Mouse (Mus musculus) limb, embryonic 10.5 days (tissue): Measurements from ENCODE around the gene Gm28053. TPM values are rescaled to one million over a fixed set of nuclear protein-coding genes. Genes with fewer than 3 reads are reported as not detected.

ENCODE experiments used
- DNase-seq: peaks from one replicate; pipeline ENCODE4 v3.0.0-alpha.2; 2017; ENCODE audit warnings: low spot score
- H3K27ac ChIP-seq: fragments of 300-500 bp; sonication (generic); 2 replicates; pipeline ENCODE4 v1.5.1; 2016; ENCODE audit warnings: mild to moderate bottlenecking
- H3K27me3 ChIP-seq: fragments of 300-500 bp; sonication (generic); 2 replicates; pipeline ENCODE4 v1.6.1; 2016; ENCODE audit warnings: low read depth, mild to moderate bottlenecking; ENCODE audit not compliant: poor library complexity, severe bottlenecking
- H3K36me3 ChIP-seq: fragments of 300-500 bp; sonication (generic); 2 replicates; pipeline ENCODE4 v1.6.1; 2016; ENCODE audit warnings: mild to moderate bottlenecking, moderate library complexity
- H3K4me1 ChIP-seq: fragments of 300-500 bp; sonication (generic); 2 replicates; pipeline ENCODE4 v1.6.1; 2016
- H3K4me3 ChIP-seq: fragments of 300-500 bp; sonication (generic); 2 replicates; pipeline ENCODE4 v1.5.1; 2016; ENCODE audit warnings: mild to moderate bottlenecking, moderate library complexity
- H3K9me3 ChIP-seq: fragments of 300-500 bp; sonication (generic); replicated peaks from 2 replicates; pipeline ENCODE4 v1.6.1; 2016; ENCODE audit warnings: mild to moderate bottlenecking
- WGBS: fragments of 180-500 bp; shearing (Covaris S2); methylation state at CpG from one replicate; pipeline ENCODE4 v1.1.7; 2016; 5-methylcytosine and 5-hydroxymethylcytosine counted together
- polyA plus RNA-seq: library from polyadenylated mRNA; unstranded; fragments of >200 nt; fragmentation: Nextera tagmentation; extraction: Ambion mirVana; gene quantifications from 2 replicates; pipeline ENCODE4 v1.2.1, GENCODE M21; 2016

Gm28053 gene
- polyA plus RNA-seq, 1 experiment from 2014 or later, result 0.83 TPM

- Histone ChIP-seq H3K36me3 (no peaks in the 10 kb centered on the region), H3K27ac (no peak overlapping the region), H3K27me3 (no peaks in the 10 kb centered on the region), H3K4me3 (no peak overlapping the region), H3K4me1 (no peaks in the 10 kb centered on the region), H3K9me3 (no peaks in the 10 kb centered on the region)
- 91% methylated on average over 7 of the region's 7 CpGs for WGBS
- no peak for DNase-seq
Measured at GRCm38 (mm10) chr6:48763567-48764270, 45.3 kb downstream of the Gm28053 start.

DNA sequence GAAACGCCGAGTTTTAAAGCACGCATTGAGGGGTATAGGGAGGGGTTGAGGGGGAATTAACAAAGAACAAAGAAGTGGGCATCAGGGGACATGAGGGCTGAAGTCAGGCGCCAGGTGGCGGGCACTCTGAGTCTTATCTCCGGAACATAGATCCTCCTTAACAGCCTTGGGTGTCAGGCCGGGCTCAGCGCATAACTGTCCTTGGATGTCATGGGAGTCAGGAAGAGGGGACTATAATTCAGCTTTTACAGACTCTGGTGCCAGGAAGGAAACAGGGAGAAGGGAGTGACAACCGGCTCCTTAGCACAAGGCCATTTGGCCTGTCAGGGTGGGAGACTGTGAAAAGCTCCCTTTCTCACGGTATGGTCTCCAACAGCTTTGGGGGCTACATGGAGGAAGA is 46.1 kb downstream of the Gm28053 start:
- H3K4me3 ChIP-seq, result no peak overlapping the region
- H3K9me3 ChIP-seq, result no peaks in the 10 kb centered on the region
- no peaks in the 10 kb centered on the region for H3K4me1 ChIP-seq
- no peaks in the 10 kb centered on the region for H3K27me3 ChIP-seq
- no peak overlapping the region for H3K27ac ChIP-seq
- no peak for DNase-seq
- no peaks in the 10 kb centered on the region for H3K36me3 ChIP-seq
- WGBS, result 95% methylated on average over 10 of the region's 10 CpGs

- Histone ChIP-seq H3K9me3 (no peaks in the 10 kb centered on the region), H3K27me3 (no peaks in the 10 kb centered on the region), H3K4me3 (no peak overlapping the region), H3K36me3 (no peaks in the 10 kb centered on the region), H3K4me1 (no peaks in the 10 kb centered on the region), H3K27ac (no peak overlapping the region)
- 81% methylated on average over 9 of the region's 9 CpGs for WGBS
- DNase-seq, result no peak
Measured at GRCm38 (mm10) chr6:48768178-48768869, 49.9 kb downstream of the Gm28053 start.

GRCm38 (mm10) chr6:48768933-48769332 is 50.5 kb downstream of the Gm28053 start:
- no peaks in the 10 kb centered on the region for H3K4me1 ChIP-seq
- 86% methylated on average over 3 of the region's 3 CpGs for WGBS
- DNase-seq, result no peak
- no peak overlapping the region for H3K4me3 ChIP-seq
- no peaks in the 10 kb centered on the region for H3K36me3 ChIP-seq
- no peaks in the 10 kb centered on the region for H3K27me3 ChIP-seq
- no peak overlapping the region for H3K27ac ChIP-seq
- H3K9me3 ChIP-seq, result no peaks in the 10 kb centered on the region

DNA sequence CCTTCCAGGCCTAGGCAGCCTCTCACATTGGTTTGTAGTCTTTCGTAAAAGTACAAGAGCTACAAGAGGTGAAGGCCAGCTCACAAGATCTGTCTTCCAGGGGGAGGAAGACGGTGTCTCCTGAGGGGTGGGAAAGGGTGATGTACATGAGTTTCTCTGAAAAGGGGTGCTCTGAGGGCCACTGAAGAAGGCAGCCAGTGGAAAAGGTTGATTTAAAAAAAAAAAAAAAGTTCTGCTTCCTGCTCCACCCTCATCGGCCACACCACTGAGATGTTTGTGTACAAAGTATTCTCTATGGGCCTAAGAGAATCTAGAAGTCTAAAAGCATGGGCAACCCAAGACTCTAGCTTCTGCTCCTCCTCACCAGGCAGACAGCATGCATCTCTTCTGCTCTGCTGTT is 52.3 kb downstream of the Gm28053 start, which contains the start of gene Gimap3:
Gimap3 (minus strand) TSS at position 156 of the 400 bp plus-strand sequence.
- DNase-seq, result no peak
- H3K4me1 ChIP-seq, result no peaks in the 10 kb centered on the region
- H3K4me3 ChIP-seq, result no peak within 1 kb of the TSS
- H3K9me3 ChIP-seq, result no peaks in the 10 kb centered on the region
- no peaks in the 10 kb centered on the region for H3K36me3 ChIP-seq
- H3K27ac ChIP-seq, result no peak within 1 kb of the TSS
- H3K27me3 ChIP-seq, result no peaks in the 10 kb centered on the region
- WGBS, result 94% methylated on average over 3 of the region's 3 CpGs

DNA sequence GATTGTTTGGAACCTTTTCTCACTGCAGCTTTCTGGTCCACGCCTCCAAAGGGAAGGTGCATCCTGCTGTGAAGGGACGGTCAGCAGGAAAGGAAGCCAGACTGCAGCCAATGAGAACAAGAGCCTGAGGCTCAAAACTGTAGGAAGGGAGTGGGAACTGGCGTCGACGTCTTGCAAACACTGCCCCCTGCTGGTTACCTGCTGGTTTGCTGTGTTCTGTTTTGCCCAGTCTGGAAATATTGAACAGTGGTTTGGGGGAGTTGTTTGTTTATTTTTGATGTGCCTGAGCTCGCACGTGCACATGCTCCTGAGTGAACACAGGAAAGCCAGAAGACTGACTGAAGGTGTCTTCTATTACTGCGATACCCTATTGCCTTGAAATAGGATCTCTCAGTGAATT is 53.6 kb downstream of the Gm28053 start:
- no peaks in the 10 kb centered on the region for H3K4me1 ChIP-seq
- 14% methylated on average over 8 of the region's 8 CpGs for WGBS
- DNase-seq, result peak; percentile 89
- no peaks in the 10 kb centered on the region for H3K9me3 ChIP-seq
- no peak overlapping the region for H3K4me3 ChIP-seq
- no peaks in the 10 kb centered on the region for H3K36me3 ChIP-seq
- peak overlapping the region; percentile 30; the same call in 1 of the 2 replicates for H3K27ac ChIP-seq
- H3K27me3 ChIP-seq, result no peaks in the 10 kb centered on the region

GRCm38 (mm10) chr6:48784406-48784805 is 66.0 kb downstream of the Gm28053 start:
- Histone ChIP-seq H3K36me3 (no peaks in the 10 kb centered on the region), H3K27me3 (no peaks in the 10 kb centered on the region), H3K4me3 (no peak overlapping the region), H3K27ac (no peak overlapping the region), H3K9me3 (no peaks in the 10 kb centered on the region), H3K4me1 (no peaks in the 10 kb centered on the region)
- 92% methylated on average over 1 of the region's 1 CpGs for WGBS
- no peak for DNase-seq

GRCm38 (mm10) chr6:48785189-48785588 is 66.8 kb downstream of the Gm28053 start:
- no peak overlapping the region for H3K27ac ChIP-seq
- DNase-seq, result no peak
- no peaks in the 10 kb centered on the region for H3K4me1 ChIP-seq
- no peaks in the 10 kb centered on the region for H3K36me3 ChIP-seq
- H3K4me3 ChIP-seq, result no peak overlapping the region
- no peaks in the 10 kb centered on the region for H3K27me3 ChIP-seq
- H3K9me3 ChIP-seq, result no peaks in the 10 kb centered on the region
- 85% methylated on average over 1 of the region's 1 CpGs for WGBS

GRCm38 (mm10) chr6:48785601-48786000 is 67.2 kb downstream of the Gm28053 start:
- Histone ChIP-seq H3K9me3 (no peaks in the 10 kb centered on the region), H3K27ac (no peak overlapping the region), H3K4me1 (no peaks in the 10 kb centered on the region), H3K27me3 (no peaks in the 10 kb centered on the region), H3K4me3 (no peak overlapping the region), H3K36me3 (no peaks in the 10 kb centered on the region)
- 84% methylated on average over 2 of the region's 2 CpGs for WGBS
- no peak for DNase-seq

- WGBS, result 84% methylated on average over 2 of the region's 2 CpGs
- Histone ChIP-seq H3K27ac (no peak overlapping the region), H3K36me3 (no peaks in the 10 kb centered on the region), H3K27me3 (no peaks in the 10 kb centered on the region), H3K4me1 (no peaks in the 10 kb centered on the region), H3K9me3 (no peaks in the 10 kb centered on the region), H3K4me3 (no peak overlapping the region)
- no peak for DNase-seq
Measured at GRCm38 (mm10) chr6:48787867-48788266, 69.5 kb downstream of the Gm28053 start.

DNA sequence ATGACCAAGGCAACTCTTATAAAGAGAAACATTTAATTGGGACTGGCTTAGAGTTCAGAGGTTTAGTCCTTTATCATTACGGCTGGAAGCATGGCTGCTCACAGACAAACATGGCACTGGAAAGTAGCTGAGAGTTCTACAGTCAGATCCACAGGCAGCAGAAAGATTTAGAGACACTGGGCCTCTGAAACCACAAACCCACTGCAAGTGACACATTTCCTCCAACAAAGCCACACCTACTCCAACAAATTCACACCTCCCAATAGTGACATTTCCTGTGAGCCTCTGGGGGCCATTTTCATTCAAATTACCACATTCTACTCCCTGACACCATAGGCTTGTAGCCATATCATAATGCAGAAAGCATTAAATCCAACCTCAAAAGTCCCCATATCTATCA is 83.5 kb downstream of the Gm28053 start:
- Histone ChIP-seq H3K9me3 (no peaks in the 10 kb centered on the region), H3K36me3 (no peaks in the 10 kb centered on the region), H3K4me1 (no peaks in the 10 kb centered on the region), H3K27ac (no peak overlapping the region), H3K27me3 (no peaks in the 10 kb centered on the region), H3K4me3 (no peak overlapping the region)
- 93% methylated on average over 1 of the region's 1 CpGs for WGBS
- DNase-seq, result no peak
